Mouse (Mus musculus) forebrain, postnatal 0 days (tissue): ENCODE results near the gene Scaper. TPM values are rescaled to one million over a fixed set of nuclear protein-coding genes. Genes with fewer than 3 reads are reported as not detected.

Source experiments
- ATAC-seq: fragments of 200-750 bp; cut with Nextera tagmentation; 2 replicates; pipeline ENCODE4 v1.8.0; 2017; ENCODE audit warnings: mild to moderate bottlenecking, moderate library complexity
- DNase-seq: peaks from one replicate; pipeline ENCODE4 v3.0.0-alpha.2; 2015
- H3K27ac ChIP-seq: fragments of 300-500 bp; sonication (generic); 2 replicates; pipeline ENCODE4 v1.5.1; 2014; ENCODE audit warnings: low read depth, mild to moderate bottlenecking, antibody characterized with exemption, low read length, moderate library complexity, mixed read lengths
- H3K27me3 ChIP-seq: fragments of 300-500 bp; sonication (generic); 2 replicates; pipeline ENCODE4 v1.6.1; 2014; ENCODE audit warnings: mild to moderate bottlenecking, low read length, mixed read lengths; ENCODE audit not compliant: insufficient read depth
- H3K36me3 ChIP-seq: fragments of 300-500 bp; sonication (generic); 2 replicates; pipeline ENCODE4 v1.6.1; 2014; ENCODE audit warnings: mild to moderate bottlenecking, moderate library complexity; ENCODE audit not compliant: insufficient read depth
- H3K4me1 ChIP-seq: fragments of 300-500 bp; sonication (generic); 2 replicates; pipeline ENCODE4 v1.6.1; 2014; ENCODE audit warnings: antibody characterized with exemption; ENCODE audit not compliant: insufficient read depth
- H3K4me2 ChIP-seq: fragments of 300-500 bp; sonication (generic); 2 replicates; pipeline ENCODE4 v1.6.1; 2014; ENCODE audit warnings: low read depth, mild to moderate bottlenecking, moderate library complexity
- H3K4me3 ChIP-seq: fragments of 300-500 bp; sonication (generic); 2 replicates; pipeline ENCODE4 v1.5.1; 2014; ENCODE audit warnings: low read depth, low read length, mixed read lengths
- H3K9ac ChIP-seq: fragments of 300-500 bp; sonication (generic); 2 replicates; pipeline ENCODE4 v1.6.1; 2014; ENCODE audit warnings: mild to moderate bottlenecking
- H3K9me3 ChIP-seq: fragments of 300-500 bp; sonication (generic); 2 replicates; pipeline ENCODE4 v1.6.1; 2016; ENCODE audit warnings: low read length
- CTCF ChIP-seq: sonication (generic); IDR thresholded peaks from 2 replicates; pipeline ENCODE4 v1.5.1; 2016; ENCODE audit warnings: antibody characterized with exemption, control low read depth, low read depth
- WGBS: fragments of 180-500 bp; shearing (Covaris S2); extraction: QIAGEN DNeasy Blood & Tissue Kit; methylation state at CpG from one replicate; pipeline ENCODE4 v1.1.7; 2014; 5-methylcytosine and 5-hydroxymethylcytosine counted together
- polyA plus RNA-seq: library from polyadenylated mRNA; unstranded; fragments of >200 nt; fragmentation: Nextera tagmentation; extraction: Ambion mirVana; gene quantifications from 2 replicates; pipeline ENCODE4 v1.2.1, GENCODE M21; 2015
- total RNA-seq: library from RNA; depleted of rRNA; stranded (reverse); fragments of >200 nt; gene quantifications from 2 replicates; pipeline ENCODE4 v1.2.3, GENCODE M21; 2014

Gene Scaper
- total and polyA plus RNA-seq, 2 experiments from 2014 or later = 33.0 to 48.8 TPM

DNA sequence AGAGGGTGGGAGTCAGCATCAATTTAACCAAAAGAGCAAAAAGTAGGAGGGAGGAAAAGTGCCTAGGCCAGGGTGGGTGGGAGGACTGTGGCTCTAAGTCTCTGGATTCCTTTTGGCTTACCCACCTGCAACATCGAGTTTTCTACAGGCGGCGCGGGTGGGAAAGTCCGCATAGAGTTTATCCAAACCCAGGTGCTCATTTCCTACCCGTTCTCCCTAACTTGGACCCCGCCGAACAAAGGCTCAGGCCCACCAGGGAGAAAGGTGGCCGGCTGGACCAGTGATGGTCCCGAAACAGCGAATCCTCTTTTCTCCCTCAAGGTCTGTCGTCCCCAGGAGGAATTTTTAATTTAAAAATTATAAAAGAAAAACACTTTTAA, 397.5 kb downstream of the Scaper start:
- peaks cover 66% of the 10 kb centered on the region for H3K27me3 ChIP-seq
- TF ChIP-seq CTCF = no peak
- 1% methylated on average over 12 of the region's 12 CpGs for WGBS
- no peak overlapping the region for H3K27ac ChIP-seq
- DNase-seq (no peak), ATAC-seq (no peak)
- no peaks in the 10 kb centered on the region for H3K36me3 ChIP-seq
- H3K9me3 ChIP-seq = no peaks in the 10 kb centered on the region
- peak overlapping the region; percentile 6; the same call in 1 of the 2 replicates for H3K9ac ChIP-seq
- no peaks in the 10 kb centered on the region; the same call in 1 of the 2 replicates for H3K4me1 ChIP-seq
- H3K4me2 ChIP-seq = peak overlapping the region; percentile 55
- H3K4me3 ChIP-seq = peak overlapping the region; percentile 37

GRCm38 (mm10) chr9:55539661-55540390, 398.1 kb downstream of the Scaper start:
- no peak for ATAC-seq
- Histone ChIP-seq H3K9me3 (no peaks in the 10 kb centered on the region), H3K4me3 (no peak overlapping the region), H3K4me2 (peak overlapping the region; percentile 55), H3K27ac (no peak overlapping the region), H3K4me1 (no peaks in the 10 kb centered on the region), H3K9ac (no peak overlapping the region), H3K27me3 (peaks cover 60% of the 10 kb centered on the region), H3K36me3 (no peaks in the 10 kb centered on the region)
- peak; percentile 62 for DNase-seq
- TF ChIP-seq CTCF = no peak
- whole genome bisulfite sequencing = 5% methylated on average over 31 of the region's 31 CpGs

- no peak for TF ChIP-seq CTCF
- Histone ChIP-seq H3K27ac (no peak overlapping the region), H3K9me3 (no peaks in the 10 kb centered on the region), H3K27me3 (peaks cover 54% of the 10 kb centered on the region), H3K4me2 (no peak overlapping the region), H3K4me1 (no peaks in the 10 kb centered on the region), H3K36me3 (no peaks in the 10 kb centered on the region), H3K4me3 (no peak overlapping the region), H3K9ac (no peak overlapping the region)
- WGBS = 4% methylated on average over 1 of the region's 1 CpGs
- ATAC-seq (no peak), DNase-seq (no peak)
Observed at GRCm38 (mm10) chr9:55539006-55539405, 398.9 kb downstream of the Scaper start.

DNA sequence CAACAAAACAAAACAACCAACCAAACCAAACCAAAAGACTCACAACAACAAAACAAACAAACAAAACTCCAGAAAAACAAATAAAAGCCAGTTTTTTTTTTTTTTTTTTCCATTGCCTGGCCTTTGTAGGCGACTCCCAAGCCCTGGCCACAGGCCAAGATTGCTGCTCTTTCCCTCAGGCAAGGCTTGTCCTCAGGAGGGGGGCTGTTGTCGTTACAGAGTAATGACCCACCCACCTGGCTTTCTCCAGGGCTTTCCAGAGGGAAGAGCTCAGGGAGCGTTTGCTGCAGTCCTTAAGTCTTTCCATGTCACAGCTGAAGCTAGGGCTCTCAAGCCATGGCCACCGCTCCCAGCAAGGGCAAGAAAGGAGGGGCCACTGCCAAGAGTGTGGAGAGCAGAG, 399.5 kb downstream of the Scaper start, which contains the start of gene Isl2:
Gene Isl2 (plus strand): TSS at position 296 of the 400 bp plus-strand sequence.
- H3K36me3 ChIP-seq = no peaks in the 10 kb centered on the region
- ATAC-seq = no peak
- no peaks in the 10 kb centered on the region for H3K9me3 ChIP-seq
- no peak within 1 kb of the TSS for H3K27ac ChIP-seq
- no peak within 1 kb of the TSS for H3K4me2 ChIP-seq
- no peak within 1 kb of the TSS for H3K4me3 ChIP-seq
- no peaks in the 10 kb centered on the region for H3K4me1 ChIP-seq
- peaks cover 50% of the 10 kb centered on the region for H3K27me3 ChIP-seq
- 9% methylated on average over 4 of the region's 4 CpGs for WGBS
- no peak for DNase-seq
- no peak for TF ChIP-seq CTCF
- H3K9ac ChIP-seq = no peak within 1 kb of the TSS

DNA sequence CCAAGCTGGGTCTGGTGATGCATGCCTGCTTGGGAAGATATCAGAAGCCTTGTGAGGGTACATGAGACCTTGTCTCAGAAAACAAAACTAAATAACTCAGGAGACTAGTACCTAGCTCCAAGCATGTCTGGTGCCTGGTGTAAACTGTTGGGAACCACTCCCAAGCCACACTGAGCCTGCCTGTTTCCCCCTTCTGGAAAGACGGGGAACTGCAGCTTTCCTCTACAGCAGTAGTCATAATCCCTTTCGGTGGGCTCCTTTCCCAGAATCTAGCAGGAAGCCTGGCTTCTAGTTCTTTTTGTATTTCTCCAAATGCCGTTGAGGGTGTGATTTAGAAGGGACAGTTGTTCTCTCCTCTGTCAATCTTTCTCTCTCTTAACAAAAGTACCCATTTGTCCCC, 402.0 kb downstream of the Scaper start:
- peak; percentile 76 for TF ChIP-seq CTCF
- peak; percentile 40 for ATAC-seq

GRCm38 (mm10) chr9:55525716-55526115, 412.2 kb downstream of the Scaper start:
- peak; percentile 24; the same call in 1 of the 2 replicates for TF ChIP-seq CTCF

More for the DNA sequence above, 402.0 kb downstream of the Scaper start:
- H3K27ac ChIP-seq = no peak overlapping the region
- no peaks in the 10 kb centered on the region for H3K4me1 ChIP-seq
- 9% methylated on average over 3 of the region's 3 CpGs for WGBS
- H3K27me3 ChIP-seq = peaks cover 35% of the 10 kb centered on the region
- no peaks in the 10 kb centered on the region for H3K9me3 ChIP-seq
- no peak overlapping the region for H3K4me2 ChIP-seq
- no peak overlapping the region for H3K9ac ChIP-seq
- no peak overlapping the region for H3K4me3 ChIP-seq
- peak; percentile 83 for DNase-seq
- no peaks in the 10 kb centered on the region for H3K36me3 ChIP-seq

DNA sequence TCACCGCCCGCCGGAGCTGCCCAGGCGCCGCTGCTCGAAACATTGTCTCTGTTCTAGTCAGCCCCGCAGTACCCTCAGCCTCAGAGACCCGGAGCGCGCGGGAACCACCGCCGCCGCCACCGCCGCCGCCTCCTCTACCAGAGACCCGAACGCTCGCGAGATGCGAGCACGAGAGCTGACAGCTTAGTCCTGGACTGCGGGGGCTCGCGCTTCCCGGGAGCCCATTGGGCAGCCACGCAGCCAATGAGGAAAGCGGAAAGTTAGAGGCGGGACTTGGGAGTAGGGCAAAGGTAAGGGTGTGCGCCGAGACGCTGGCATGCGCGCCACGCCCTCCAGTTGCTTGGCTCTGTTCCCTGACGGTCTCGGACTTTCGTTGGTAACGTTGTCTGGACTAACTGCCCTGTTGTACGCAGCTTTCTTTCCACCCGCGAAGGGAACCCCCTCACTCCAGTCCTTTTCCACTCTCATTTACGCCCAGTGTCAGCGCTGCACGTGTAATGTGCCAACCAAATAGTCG, 425.8 kb downstream of the Scaper start, which contains the start of gene Etfa:
Gene Etfa (minus strand): TSS at position 217 of the 517 bp plus-strand sequence.
- no peaks in the 10 kb centered on the region for H3K27me3 ChIP-seq
- peak within 1 kb of the TSS; percentile 81 for H3K9ac ChIP-seq
- ATAC-seq (peak; percentile 100), DNase-seq (peak; percentile 96)
- H3K4me2 ChIP-seq = peak within 1 kb of the TSS; percentile 95
- no peaks in the 10 kb centered on the region for H3K9me3 ChIP-seq
- H3K36me3 ChIP-seq = no peaks in the 10 kb centered on the region
- peaks cover 7% of the 10 kb centered on the region; the same call in 1 of the 2 replicates for H3K4me1 ChIP-seq
- H3K4me3 ChIP-seq = peak within 1 kb of the TSS; percentile 85
- 2% methylated on average over 47 of the region's 47 CpGs for WGBS
- H3K27ac ChIP-seq = peak within 1 kb of the TSS; percentile 80
- TF ChIP-seq CTCF = no peak

More at GRCm38 (mm10) chr9:55525716-55526115, 412.2 kb downstream of the Scaper start:
- Histone ChIP-seq H3K36me3 (no peaks in the 10 kb centered on the region), H3K9ac (no peak overlapping the region), H3K4me3 (no peak overlapping the region), H3K27ac (no peak overlapping the region), H3K4me1 (no peaks in the 10 kb centered on the region), H3K9me3 (no peaks in the 10 kb centered on the region), H3K27me3 (no peaks in the 10 kb centered on the region), H3K4me2 (no peak overlapping the region)
- ATAC-seq (no peak), DNase-seq (no peak)
- 48% methylated on average over 4 of the region's 4 CpGs for WGBS
